Mouse (Mus musculus): Measurements from ENCODE around the gene Slc17a8.
"Not testable (repeated sequence)": the region's sequence is repeated elsewhere in the genome, so short reads cannot be mapped to it uniquely, and the experiment has no call there.

Slc17a8 gene

GRCm38 (mm10) chr10:89621129-89621528, at the start of gene Slc17a8:
TSS of gene Slc17a8 (minus strand) at chr10:89621253.
- DNase-seq: no peak

GRCm38 (mm10) chr10:89670371-89670770, 49.3 kb upstream of the Slc17a8 start:
- not testable (repeated sequence) for DNase-seq

GRCm38 (mm10) chr10:89667571-89667970, 46.5 kb upstream of the Slc17a8 start:
- no peak for DNase-seq

- DNase-seq: peak; percentile 77
Measured at GRCm38 (mm10) chr10:89665679-89666078, 44.6 kb upstream of the Slc17a8 start.

- peak; percentile 40 for DNase-seq
Measured at GRCm38 (mm10) chr10:89664977-89665645, 44.1 kb upstream of the Slc17a8 start.

GRCm38 (mm10) chr10:89656366-89656765, 35.3 kb upstream of the Slc17a8 start:
- peak; percentile 80 for DNase-seq

GRCm38 (mm10) chr10:89652912-89653311, 31.9 kb upstream of the Slc17a8 start:
- no peak for DNase-seq

- no peak for DNase-seq
Measured at GRCm38 (mm10) chr10:89651691-89652090, 30.6 kb upstream of the Slc17a8 start.

GRCm38 (mm10) chr10:89646918-89647317, 25.9 kb upstream of the Slc17a8 start:
- no peak for DNase-seq

GRCm38 (mm10) chr10:89637001-89637400, 15.9 kb upstream of the Slc17a8 start:
- no peak for DNase-seq

- DNase-seq: peak; percentile 64
Measured at GRCm38 (mm10) chr10:89635018-89635417, 14.0 kb upstream of the Slc17a8 start.

GRCm38 (mm10) chr10:89633736-89634426, 12.8 kb upstream of the Slc17a8 start:
- DNase-seq: no peak

- DNase-seq: no peak
Measured at GRCm38 (mm10) chr10:89633121-89633520, 12.1 kb upstream of the Slc17a8 start.

- no peak for DNase-seq
Measured at GRCm38 (mm10) chr10:89631831-89632230, 10.8 kb upstream of the Slc17a8 start.

- no peak for DNase-seq
Measured at GRCm38 (mm10) chr10:89630564-89630963, 9.5 kb upstream of the Slc17a8 start.

GRCm38 (mm10) chr10:89630052-89630451, 9.0 kb upstream of the Slc17a8 start:
- DNase-seq: peak; percentile 70

GRCm38 (mm10) chr10:89626714-89627113, 5.7 kb upstream of the Slc17a8 start:
- no peak for DNase-seq

- DNase-seq: no peak
Measured at GRCm38 (mm10) chr10:89624196-89624595, 3.1 kb upstream of the Slc17a8 start.

GRCm38 (mm10) chr10:89599311-89599710, 21.7 kb downstream of the Slc17a8 start:
- DNase-seq: no peak

GRCm38 (mm10) chr10:89597275-89597674, 23.8 kb downstream of the Slc17a8 start:
- DNase-seq: no peak

GRCm38 (mm10) chr10:89595935-89596334, 25.1 kb downstream of the Slc17a8 start:
- no peak for DNase-seq

- DNase-seq: no peak
Measured at GRCm38 (mm10) chr10:89595514-89595913, 25.5 kb downstream of the Slc17a8 start.

GRCm38 (mm10) chr10:89594309-89594708, 26.7 kb downstream of the Slc17a8 start:
- no peak for DNase-seq

GRCm38 (mm10) chr10:89592797-89593196, 28.3 kb downstream of the Slc17a8 start:
- no peak for DNase-seq

GRCm38 (mm10) chr10:89589877-89590276, 31.2 kb downstream of the Slc17a8 start:
- DNase-seq: no peak

All from cerebellum, adult 9-10 months (tissue).